Mouse (Mus musculus): ENCODE results near the gene Adh1.

The Adh1 gene

GRCm38 (mm10) chr3:138260721-138261669 is at the start of gene Adh1:
Adh1 (plus strand) TSS chr3:138260991.
- peak; percentile 84 for DNase-seq (ENCODE audit: extremely low read depth, low read depth, low spot score)

DNA sequence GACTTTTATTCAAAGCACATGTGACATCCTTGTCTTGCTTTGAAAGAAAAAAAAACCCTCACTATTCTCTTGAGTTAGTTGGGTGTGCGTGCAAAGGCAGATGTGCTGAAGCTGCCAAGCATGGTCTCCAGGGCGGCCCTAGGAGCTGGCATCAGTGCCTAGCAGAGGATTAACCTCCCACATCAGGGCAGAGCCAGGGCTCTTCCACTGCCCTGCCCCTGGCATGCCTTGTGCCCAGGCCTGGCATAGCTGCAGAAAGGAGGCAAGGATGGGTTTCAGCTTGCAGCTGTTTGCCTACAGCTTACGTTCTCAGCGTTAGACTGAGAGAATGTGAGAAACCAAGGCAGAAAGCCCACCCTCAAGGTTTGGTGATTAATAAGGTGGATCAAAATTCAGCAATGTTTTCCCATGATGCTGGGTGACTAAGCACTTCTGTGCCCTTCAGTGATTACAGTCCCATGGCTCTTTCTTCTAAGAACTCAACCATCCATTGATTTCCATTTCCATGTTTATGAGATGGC is 48.3 kb upstream of the Adh1 start:
- DNase-seq (ENCODE audit: extremely low read depth, low read depth, low spot score): no peak

DNA sequence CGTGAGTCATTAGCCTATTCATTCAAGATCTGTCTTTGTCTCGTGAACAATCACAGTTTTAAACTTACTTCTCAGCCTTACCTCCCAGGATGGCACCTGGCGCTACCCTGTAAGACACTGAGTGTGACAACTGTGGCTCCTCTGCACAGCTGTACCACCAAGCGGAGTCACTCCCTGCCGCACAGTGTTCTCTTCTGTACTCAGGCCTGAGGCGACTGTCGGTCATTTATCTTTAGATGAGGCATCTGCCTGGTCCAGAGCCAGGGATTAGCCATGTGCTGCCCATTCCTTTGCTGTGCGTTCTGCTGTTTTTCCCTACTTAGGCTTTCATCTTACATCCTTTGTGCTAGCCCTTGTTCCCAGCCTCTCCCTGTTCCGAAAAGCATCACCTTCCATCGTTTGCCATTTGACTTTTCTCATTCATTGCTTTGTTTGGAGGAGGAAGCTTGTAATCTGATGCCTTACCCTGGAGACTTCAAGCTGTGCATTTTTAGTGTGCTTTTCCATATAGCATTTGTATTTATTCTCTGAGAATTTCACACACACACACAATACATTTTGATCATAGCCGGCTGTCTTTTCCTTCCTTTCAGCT is 45.3 kb upstream of the Adh1 start:
- DNase-seq (ENCODE audit: extremely low read depth, low read depth, low spot score): no peak

DNA sequence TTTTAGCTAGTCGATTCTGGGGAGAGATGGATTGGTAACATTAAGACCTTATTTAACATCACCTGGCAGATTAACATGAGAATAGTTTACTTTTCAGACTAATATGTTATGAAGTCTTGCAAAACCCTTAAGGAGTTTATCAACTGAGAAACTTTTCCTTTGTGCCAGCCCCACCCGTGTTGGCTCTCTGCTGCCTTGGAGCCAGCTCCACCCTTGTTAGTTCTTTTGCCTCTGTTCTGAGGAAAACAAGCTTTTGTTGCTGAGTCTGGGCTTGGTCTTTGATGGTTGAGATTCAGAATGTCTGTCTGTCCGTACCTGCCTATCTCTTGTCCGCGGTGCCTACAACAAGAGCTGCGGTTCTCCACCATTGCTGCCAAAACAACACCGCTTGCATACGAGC is 44.7 kb upstream of the Adh1 start:
- DNase-seq (ENCODE audit: extremely low read depth, low read depth, low spot score): no peak

DNA sequence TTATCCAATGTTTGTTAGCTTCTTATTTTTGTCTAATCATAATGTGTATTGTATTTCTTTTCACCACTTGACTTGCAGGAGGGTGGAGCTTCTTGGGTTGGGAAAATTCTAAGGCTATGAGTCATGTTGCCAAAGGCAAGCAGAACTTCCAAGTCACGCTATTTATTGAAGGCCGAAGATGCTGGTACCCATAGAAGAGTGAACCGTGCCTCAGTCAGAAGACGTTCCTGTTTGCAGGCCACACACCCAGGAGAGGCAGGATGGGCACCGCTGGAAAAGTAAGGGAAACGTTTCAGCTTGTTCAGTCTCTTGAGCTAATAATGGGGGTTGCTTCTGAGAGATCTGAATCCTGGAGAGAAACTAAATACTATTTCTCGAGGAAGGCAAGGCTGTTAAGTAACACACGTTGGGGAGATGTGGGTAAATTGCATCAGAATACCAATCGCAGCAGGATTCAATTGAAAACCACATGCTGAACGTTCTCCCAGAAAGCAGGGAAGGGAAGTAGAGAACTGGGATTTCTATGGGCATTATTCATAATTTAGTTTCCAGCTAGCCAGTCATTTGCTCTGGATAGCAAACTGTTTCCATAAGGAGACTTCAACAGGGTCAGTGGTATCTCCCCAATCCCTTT is 43.0 kb upstream of the Adh1 start, which contains the start of gene Adh7:
Adh7 (plus strand) TSS at position 130 of the 634 bp plus-strand sequence.
- DNase-seq (ENCODE audit: extremely low read depth, low read depth, low spot score): no peak

DNA sequence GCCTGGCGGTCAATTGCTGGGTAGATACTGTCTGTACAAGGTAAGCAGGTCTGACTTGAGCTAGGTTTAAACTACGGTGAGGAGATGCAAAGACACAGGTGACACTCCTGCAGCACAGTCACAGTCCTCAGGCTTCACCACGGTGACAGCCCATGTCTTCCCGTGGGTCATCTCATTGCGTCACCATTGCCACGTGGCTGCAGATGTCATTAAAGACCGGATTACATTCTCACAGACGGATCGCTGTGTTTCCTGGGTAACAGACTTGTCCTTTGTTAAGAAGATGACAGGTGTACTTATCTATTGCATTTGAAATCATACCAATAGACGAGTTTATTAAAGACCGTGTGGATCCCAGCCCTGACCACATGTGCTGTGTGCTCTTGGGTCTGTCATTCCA is 39.7 kb upstream of the Adh1 start:
- no peak for DNase-seq (ENCODE audit: extremely low read depth, low read depth, low spot score)

GRCm38 (mm10) chr3:138222511-138222910 is 38.3 kb upstream of the Adh1 start:
- DNase-seq (ENCODE audit: extremely low read depth, low read depth, low spot score): no peak

- DNase-seq (ENCODE audit: extremely low read depth, low read depth, low spot score): no peak
Observed at GRCm38 (mm10) chr3:138222952-138223351, 37.8 kb upstream of the Adh1 start.

- no peak for DNase-seq (ENCODE audit: extremely low read depth, low read depth, low spot score)
Observed at GRCm38 (mm10) chr3:138224363-138224954, 36.3 kb upstream of the Adh1 start.

- DNase-seq (ENCODE audit: extremely low read depth, low read depth, low spot score): no peak
Observed at GRCm38 (mm10) chr3:138225331-138225730, 35.5 kb upstream of the Adh1 start.

- DNase-seq (ENCODE audit: extremely low read depth, low read depth, low spot score): no peak
Observed at GRCm38 (mm10) chr3:138225853-138226252, 34.9 kb upstream of the Adh1 start.

- DNase-seq (ENCODE audit: extremely low read depth, low read depth, low spot score): no peak
Observed at GRCm38 (mm10) chr3:138226476-138226875, 34.3 kb upstream of the Adh1 start.

- no peak for DNase-seq (ENCODE audit: extremely low read depth, low read depth, low spot score)
Observed at GRCm38 (mm10) chr3:138227082-138227481, 33.7 kb upstream of the Adh1 start.

DNA sequence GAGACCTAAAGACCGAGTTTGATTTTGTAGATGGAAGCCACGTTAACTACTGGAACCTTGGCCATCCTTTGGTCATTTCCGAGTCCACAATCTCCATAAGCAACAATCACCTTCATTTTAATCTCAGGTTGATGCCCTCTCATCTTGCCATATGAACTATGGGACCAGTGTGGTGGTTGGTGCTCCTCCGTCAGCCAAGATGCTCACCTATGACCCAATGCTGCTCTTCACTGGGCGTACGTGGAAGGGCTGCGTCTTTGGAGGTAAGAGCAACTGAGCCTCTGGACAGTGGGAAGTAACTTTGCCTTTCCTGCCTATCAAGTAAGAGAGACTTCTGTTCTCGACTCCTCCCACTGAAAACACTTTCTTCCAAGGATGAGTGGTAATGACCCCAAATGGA is 33.0 kb upstream of the Adh1 start:
- no peak for DNase-seq (ENCODE audit: extremely low read depth, low read depth, low spot score)

DNA sequence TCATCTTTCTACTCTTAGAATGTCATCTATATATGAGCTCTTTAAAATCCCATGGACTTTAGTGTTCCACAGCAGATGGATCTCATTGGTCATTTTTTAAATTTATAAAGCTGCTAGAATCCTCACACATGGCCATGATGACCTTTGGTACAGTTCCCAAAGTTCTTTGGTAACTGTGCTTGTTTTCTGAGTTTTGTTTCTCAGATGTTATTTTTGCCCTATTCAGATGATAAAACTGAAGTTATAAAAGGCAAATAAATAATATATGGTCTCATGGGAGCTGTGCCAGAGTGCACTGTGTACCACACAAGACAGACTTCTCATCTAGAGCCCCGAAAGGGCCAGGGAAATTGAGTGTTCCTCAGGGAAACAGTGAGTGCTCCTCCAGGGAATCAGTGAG is 31.3 kb upstream of the Adh1 start:
- no peak for DNase-seq (ENCODE audit: extremely low read depth, low read depth, low spot score)

DNA sequence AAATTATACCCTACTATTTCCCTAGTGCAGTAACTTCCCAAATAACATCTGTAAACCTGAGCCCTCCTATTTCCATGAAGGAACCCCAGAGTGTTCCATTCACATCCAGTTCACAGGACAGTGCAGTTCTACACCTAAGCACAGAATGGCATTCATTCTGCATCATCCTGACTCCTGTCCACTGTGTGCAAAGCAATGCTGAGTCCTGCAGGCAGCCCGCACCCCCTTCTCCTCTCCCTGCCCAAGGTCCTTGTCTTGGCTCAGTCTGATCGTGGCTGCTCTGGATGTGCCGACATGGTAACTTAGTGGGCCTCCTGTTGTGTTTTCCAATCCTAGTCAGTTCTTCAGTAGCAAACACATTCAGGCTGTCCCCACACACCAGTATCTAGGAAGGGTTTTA is 30.5 kb upstream of the Adh1 start:
- DNase-seq (ENCODE audit: extremely low read depth, low read depth, low spot score): no peak

GRCm38 (mm10) chr3:138231531-138231930 is 29.3 kb upstream of the Adh1 start:
- no peak for DNase-seq (ENCODE audit: extremely low read depth, low read depth, low spot score)

GRCm38 (mm10) chr3:138236546-138237163 is 24.1 kb upstream of the Adh1 start:
- DNase-seq (ENCODE audit: extremely low read depth, low read depth, low spot score): peak; percentile 59

DNA sequence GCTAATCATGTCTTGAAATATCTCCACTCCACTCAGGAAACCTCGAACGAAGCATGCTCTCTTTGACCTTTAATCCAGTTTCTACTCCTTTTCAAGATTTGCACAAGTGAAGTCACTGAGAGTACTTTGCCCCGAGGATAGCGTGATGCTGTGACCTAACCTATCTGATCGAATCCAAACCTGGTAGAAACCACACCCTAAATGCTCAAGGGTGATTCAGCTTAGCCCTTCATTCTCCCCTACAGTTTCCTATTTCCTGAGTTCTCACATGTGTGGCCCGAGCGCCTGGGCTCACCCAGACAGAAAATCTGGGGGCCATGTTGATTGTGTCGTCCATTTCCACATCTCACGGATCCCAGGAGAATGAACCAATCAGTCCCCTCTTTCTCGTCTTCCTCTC is 22.7 kb upstream of the Adh1 start:
- DNase-seq (ENCODE audit: extremely low read depth, low read depth, low spot score): peak; percentile 52

DNA sequence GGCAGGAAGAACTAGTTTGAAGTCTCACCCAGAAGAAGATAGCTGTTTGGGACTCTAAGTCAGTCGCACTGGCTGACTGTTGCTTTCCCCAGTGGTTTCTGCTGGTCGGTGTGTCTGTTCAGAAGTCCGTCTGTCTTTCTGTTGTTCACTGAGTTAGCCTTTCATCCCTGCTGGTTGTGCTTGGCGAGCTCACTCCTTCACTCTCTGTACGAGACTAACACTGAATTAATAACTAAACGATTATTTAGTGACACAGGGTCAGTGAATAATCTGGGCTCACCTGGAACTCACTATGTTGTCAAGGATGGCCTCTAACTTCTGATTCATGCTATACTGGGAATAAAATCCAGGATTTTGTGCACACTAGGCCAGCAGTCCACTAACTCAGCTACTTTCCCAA is 21.3 kb upstream of the Adh1 start:
- no peak for DNase-seq (ENCODE audit: extremely low read depth, low read depth, low spot score)

- no peak for DNase-seq (ENCODE audit: extremely low read depth, low read depth, low spot score)
Observed at GRCm38 (mm10) chr3:138240411-138240810, 20.4 kb upstream of the Adh1 start.
